Mouse (Mus musculus) heart, embryonic 15.5 days (tissue): Measurements from ENCODE around the gene Ntrk3. TPM values are rescaled to one million over a fixed set of nuclear protein-coding genes. Genes with fewer than 3 reads are reported as not detected.

Experiments
- ATAC-seq: fragments of 200-750 bp; cut with Nextera tagmentation; replicated peaks from 2 replicates; pipeline ENCODE4 v1.8.0; 2017; ENCODE audit warnings: low read depth, moderate TSS enrichment; ENCODE audit not compliant: insufficient number of reproducible peaks, insufficient read depth, low FRiP score
- H3K27ac ChIP-seq: fragments of 300-500 bp; sonication (generic); 2 replicates; pipeline ENCODE4 v1.5.1; 2015; ENCODE audit warnings: mild to moderate bottlenecking, inconsistent platforms
- H3K27me3 ChIP-seq: fragments of 300-500 bp; sonication (generic); 2 replicates; pipeline ENCODE4 v1.6.1; 2015; ENCODE audit warnings: inconsistent platforms
- H3K36me3 ChIP-seq: fragments of 300-500 bp; sonication (generic); 2 replicates; pipeline ENCODE4 v1.6.1; 2015; ENCODE audit warnings: mild to moderate bottlenecking, inconsistent platforms
- H3K4me1 ChIP-seq: fragments of 300-500 bp; sonication (generic); replicated peaks from 2 replicates; pipeline ENCODE4 v1.6.1; 2015; ENCODE audit warnings: inconsistent platforms
- H3K4me2 ChIP-seq: fragments of 300-500 bp; sonication (generic); 2 replicates; pipeline ENCODE4 v1.6.1; 2015; ENCODE audit warnings: inconsistent platforms, mild to moderate bottlenecking, moderate library complexity
- H3K4me3 ChIP-seq: fragments of 300-500 bp; sonication (generic); 2 replicates; pipeline ENCODE4 v1.5.1; 2015; ENCODE audit warnings: mild to moderate bottlenecking, inconsistent platforms
- H3K9ac ChIP-seq: fragments of 300-500 bp; sonication (generic); 2 replicates; pipeline ENCODE4 v1.6.1; 2015; ENCODE audit warnings: mild to moderate bottlenecking, inconsistent platforms
- H3K9me3 ChIP-seq: fragments of 300-500 bp; sonication (generic); replicated peaks from 2 replicates; pipeline ENCODE4 v1.6.1; 2016; ENCODE audit warnings: inconsistent platforms
- WGBS: fragments of 180-500 bp; shearing (Covaris S2); methylation state at CpG from one replicate; pipeline ENCODE4 v1.1.7; 2015; ENCODE audit warnings: mixed read lengths; 5-methylcytosine and 5-hydroxymethylcytosine counted together
- polyA plus RNA-seq: library from polyadenylated mRNA; unstranded; fragments of >200 nt; fragmentation: Nextera tagmentation; extraction: Ambion mirVana; gene quantifications from 2 replicates; pipeline ENCODE4 v1.2.1, GENCODE M21; 2015

Gene Ntrk3
- polyA plus RNA-seq, 1 experiment from 2014 or later, result 1.6 TPM

DNA sequence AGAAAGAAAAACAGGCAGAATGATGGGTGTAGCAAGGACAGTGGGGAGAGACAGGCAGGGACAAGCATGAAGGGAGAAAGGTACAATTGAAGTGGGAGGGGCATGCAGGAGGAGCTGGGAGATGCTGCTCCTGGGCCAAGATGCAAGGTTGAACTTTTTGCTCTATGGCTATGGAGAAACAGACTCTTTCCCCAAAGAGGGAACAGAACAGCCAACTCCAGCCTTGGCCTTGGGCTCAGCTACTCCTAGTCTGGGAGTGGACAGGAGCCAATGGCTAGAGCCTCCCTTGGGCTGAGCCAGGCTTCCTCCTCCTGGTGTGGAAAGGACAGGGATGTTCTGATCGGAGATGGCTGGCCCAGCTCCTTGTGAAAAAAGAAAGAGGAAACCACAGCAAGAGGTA, 145.6 kb downstream of the Ntrk3 start:
- H3K9me3 ChIP-seq, result no peaks in the 10 kb centered on the region
- H3K4me2 ChIP-seq, result no peak overlapping the region
- no peaks in the 10 kb centered on the region for H3K36me3 ChIP-seq
- 44% methylated on average over 1 of the region's 1 CpGs for WGBS
- H3K9ac ChIP-seq, result no peak overlapping the region
- ATAC-seq, result no peak
- no peak overlapping the region for H3K27ac ChIP-seq
- H3K27me3 ChIP-seq, result peaks cover 30% of the 10 kb centered on the region
- no peaks in the 10 kb centered on the region for H3K4me1 ChIP-seq
- H3K4me3 ChIP-seq, result no peak overlapping the region

DNA sequence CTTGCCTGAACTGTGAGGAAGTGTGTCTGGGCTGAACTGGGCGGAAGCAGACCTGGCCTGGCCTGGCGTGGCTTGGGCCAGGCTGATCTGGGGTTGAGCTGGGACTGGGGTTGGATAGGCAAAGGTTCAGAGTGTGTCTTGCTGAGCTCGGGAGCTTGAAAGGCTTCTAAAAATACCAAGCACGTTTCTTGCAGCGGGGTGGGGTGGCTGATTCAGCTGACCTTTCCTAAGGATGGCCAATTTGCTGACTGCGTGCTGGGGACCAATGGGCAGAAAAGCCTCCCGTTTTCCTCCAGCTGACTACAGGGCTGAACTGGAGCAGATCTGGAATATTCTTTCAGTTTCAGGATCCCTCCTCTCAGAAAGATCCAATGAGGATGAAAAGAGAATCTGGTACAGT, 148.0 kb downstream of the Ntrk3 start:
- no peak overlapping the region for H3K9ac ChIP-seq
- H3K36me3 ChIP-seq, result no peaks in the 10 kb centered on the region
- no peak overlapping the region for H3K4me2 ChIP-seq
- H3K27ac ChIP-seq, result no peak overlapping the region
- no peaks in the 10 kb centered on the region for H3K4me1 ChIP-seq
- peaks cover 36% of the 10 kb centered on the region for H3K27me3 ChIP-seq
- 46% methylated on average over 7 of the region's 7 CpGs for WGBS
- H3K4me3 ChIP-seq, result no peak overlapping the region
- H3K9me3 ChIP-seq, result no peaks in the 10 kb centered on the region
- no peak for ATAC-seq

DNA sequence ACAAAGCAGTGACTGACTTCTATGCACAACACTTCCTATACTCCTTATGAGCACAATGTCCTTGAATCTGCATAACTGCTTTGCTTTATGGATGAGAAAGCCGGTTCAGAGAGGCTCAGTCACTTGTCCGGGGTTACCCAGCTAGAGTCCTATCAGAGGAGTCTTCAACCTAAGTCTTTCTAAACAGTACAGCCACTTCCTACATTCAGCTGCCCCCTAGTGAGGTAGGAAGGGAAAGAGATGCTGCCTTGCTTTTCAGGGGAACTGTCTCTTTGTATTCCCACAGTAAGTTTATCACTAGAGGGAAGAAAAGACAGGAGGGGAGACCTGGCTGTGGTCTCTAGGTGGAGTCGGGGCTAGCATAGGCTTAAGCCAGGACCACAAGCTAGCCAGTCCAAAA, 151.0 kb downstream of the Ntrk3 start:
- Histone ChIP-seq H3K4me1 (no peaks in the 10 kb centered on the region), H3K36me3 (no peaks in the 10 kb centered on the region), H3K27me3 (peaks cover 59% of the 10 kb centered on the region), H3K27ac (no peak overlapping the region), H3K4me2 (no peak overlapping the region), H3K9me3 (no peaks in the 10 kb centered on the region), H3K9ac (no peak overlapping the region), H3K4me3 (no peak overlapping the region)
- ATAC-seq, result no peak
- WGBS, result 22% methylated on average over 3 of the region's 3 CpGs

DNA sequence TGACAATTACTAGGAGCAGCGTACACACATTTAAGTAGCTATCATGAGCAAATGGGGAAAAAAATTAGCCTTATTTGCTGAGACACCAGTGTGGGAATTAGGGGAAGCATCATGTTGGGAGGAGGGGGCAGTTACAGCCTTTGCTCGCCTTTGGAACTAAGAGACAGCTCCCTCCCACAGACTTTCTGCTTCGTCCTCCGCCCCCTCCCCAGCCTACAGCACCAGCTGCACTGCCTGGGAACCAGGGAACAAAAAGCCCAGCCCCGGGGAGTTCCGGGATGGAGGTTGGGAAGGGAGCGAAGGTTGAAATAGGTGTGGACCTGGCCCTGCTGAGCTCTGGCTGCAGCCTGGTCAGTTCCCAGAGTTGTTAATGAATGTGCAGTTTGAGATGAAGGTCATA, 151.9 kb downstream of the Ntrk3 start:
- H3K4me3 ChIP-seq, result no peak overlapping the region
- 47% methylated on average over 7 of the region's 7 CpGs for WGBS
- peaks cover 67% of the 10 kb centered on the region for H3K27me3 ChIP-seq
- no peak overlapping the region for H3K9ac ChIP-seq
- H3K4me1 ChIP-seq, result no peaks in the 10 kb centered on the region
- no peak overlapping the region for H3K27ac ChIP-seq
- no peak overlapping the region for H3K4me2 ChIP-seq
- no peaks in the 10 kb centered on the region for H3K9me3 ChIP-seq
- H3K36me3 ChIP-seq, result no peaks in the 10 kb centered on the region
- no peak for ATAC-seq

DNA sequence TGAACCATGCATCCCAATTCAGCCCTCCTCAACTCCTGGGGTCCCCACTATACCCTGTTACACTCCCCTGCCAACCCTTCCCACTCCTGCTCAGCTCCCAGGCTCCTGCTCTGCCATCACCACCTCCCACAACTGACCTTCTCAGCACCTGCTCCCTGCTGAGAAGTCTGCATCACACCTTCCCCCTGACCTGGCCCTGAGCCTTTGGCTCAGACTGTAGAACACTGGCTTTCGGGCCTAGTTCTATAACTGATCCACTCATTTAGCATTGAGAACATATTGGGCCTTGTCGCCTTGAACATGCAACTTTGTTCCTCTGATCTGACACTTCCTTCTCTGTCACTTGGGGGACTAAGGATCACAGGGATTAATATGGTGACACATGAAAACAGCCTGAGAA, 152.9 kb downstream of the Ntrk3 start:
- WGBS, result 67% methylated on average over 2 of the region's 2 CpGs
- H3K9ac ChIP-seq, result no peak overlapping the region
- no peak for ATAC-seq
- no peak overlapping the region for H3K4me2 ChIP-seq
- no peaks in the 10 kb centered on the region for H3K9me3 ChIP-seq
- H3K27me3 ChIP-seq, result peaks cover 77% of the 10 kb centered on the region
- no peak overlapping the region for H3K27ac ChIP-seq
- no peak overlapping the region for H3K4me3 ChIP-seq
- H3K4me1 ChIP-seq, result no peaks in the 10 kb centered on the region
- no peaks in the 10 kb centered on the region for H3K36me3 ChIP-seq

DNA sequence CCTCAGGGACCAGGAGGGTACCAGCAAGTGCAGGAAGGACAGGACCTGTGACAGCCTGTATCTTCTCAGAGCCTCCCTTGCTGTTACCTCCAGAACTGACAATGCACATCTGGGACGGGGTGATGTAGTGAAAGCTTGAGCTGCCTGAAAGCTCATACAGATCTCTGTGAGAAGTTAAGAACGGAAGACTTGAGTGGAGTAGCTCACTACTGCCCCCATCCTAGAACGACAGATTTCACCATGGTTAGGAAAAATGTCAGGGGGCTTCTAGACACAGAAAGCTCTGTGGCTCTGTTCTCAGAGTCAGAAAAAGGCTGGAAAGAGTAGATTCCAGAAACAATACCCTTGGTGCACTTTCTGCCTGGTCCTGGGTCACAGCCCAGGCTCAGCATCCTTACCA, 153.3 kb downstream of the Ntrk3 start:
- 6% methylated on average over 3 of the region's 3 CpGs for WGBS
- peaks cover 82% of the 10 kb centered on the region for H3K27me3 ChIP-seq

GRCm38 (mm10) chr7:78583678-78584077, 154.1 kb downstream of the Ntrk3 start:
- no peak overlapping the region for H3K4me3 ChIP-seq
- no peaks in the 10 kb centered on the region for H3K36me3 ChIP-seq
- H3K9ac ChIP-seq, result no peak overlapping the region
- H3K27ac ChIP-seq, result no peak overlapping the region
- ATAC-seq, result no peak
- H3K27me3 ChIP-seq, result peaks cover 90% of the 10 kb centered on the region
- no peaks in the 10 kb centered on the region for H3K9me3 ChIP-seq
- H3K4me1 ChIP-seq, result peaks cover 11% of the 10 kb centered on the region
- no peak overlapping the region for H3K4me2 ChIP-seq
- WGBS, result 33% methylated on average over 6 of the region's 6 CpGs

More for the DNA sequence above, 153.3 kb downstream of the Ntrk3 start:
- peaks cover 3% of the 10 kb centered on the region for H3K4me1 ChIP-seq
- no peak overlapping the region for H3K27ac ChIP-seq
- no peak overlapping the region for H3K4me3 ChIP-seq
- no peak overlapping the region for H3K4me2 ChIP-seq
- no peaks in the 10 kb centered on the region for H3K9me3 ChIP-seq
- ATAC-seq, result no peak
- no peak overlapping the region for H3K9ac ChIP-seq
- no peaks in the 10 kb centered on the region for H3K36me3 ChIP-seq

DNA sequence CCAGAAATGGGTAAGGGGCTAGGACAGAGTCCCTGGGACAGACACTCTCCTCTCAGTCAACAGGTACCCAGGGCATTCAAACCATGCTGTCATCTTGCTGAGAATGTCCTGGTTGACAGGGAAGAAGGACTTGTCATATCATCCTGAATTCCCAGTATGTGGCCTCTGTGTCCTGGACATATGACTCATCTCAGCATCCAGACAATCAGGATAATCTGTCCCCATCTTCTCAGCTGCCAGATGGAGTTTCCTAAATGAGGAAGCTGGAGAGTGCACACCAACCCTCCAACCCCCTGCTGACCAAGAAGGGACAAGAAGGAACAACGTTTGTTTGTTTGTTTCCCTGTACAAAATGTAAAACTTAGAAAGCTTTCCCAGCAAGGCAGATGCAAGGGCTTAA, 156.5 kb downstream of the Ntrk3 start:
- Histone ChIP-seq H3K9ac (no peak overlapping the region), H3K4me2 (no peak overlapping the region), H3K9me3 (no peaks in the 10 kb centered on the region), H3K36me3 (no peaks in the 10 kb centered on the region), H3K4me1 (peaks cover 22% of the 10 kb centered on the region), H3K4me3 (no peak overlapping the region), H3K27me3 (peaks cover 97% of the 10 kb centered on the region), H3K27ac (no peak overlapping the region)
- WGBS, result 24% methylated on average over 1 of the region's 1 CpGs
- ATAC-seq, result no peak

DNA sequence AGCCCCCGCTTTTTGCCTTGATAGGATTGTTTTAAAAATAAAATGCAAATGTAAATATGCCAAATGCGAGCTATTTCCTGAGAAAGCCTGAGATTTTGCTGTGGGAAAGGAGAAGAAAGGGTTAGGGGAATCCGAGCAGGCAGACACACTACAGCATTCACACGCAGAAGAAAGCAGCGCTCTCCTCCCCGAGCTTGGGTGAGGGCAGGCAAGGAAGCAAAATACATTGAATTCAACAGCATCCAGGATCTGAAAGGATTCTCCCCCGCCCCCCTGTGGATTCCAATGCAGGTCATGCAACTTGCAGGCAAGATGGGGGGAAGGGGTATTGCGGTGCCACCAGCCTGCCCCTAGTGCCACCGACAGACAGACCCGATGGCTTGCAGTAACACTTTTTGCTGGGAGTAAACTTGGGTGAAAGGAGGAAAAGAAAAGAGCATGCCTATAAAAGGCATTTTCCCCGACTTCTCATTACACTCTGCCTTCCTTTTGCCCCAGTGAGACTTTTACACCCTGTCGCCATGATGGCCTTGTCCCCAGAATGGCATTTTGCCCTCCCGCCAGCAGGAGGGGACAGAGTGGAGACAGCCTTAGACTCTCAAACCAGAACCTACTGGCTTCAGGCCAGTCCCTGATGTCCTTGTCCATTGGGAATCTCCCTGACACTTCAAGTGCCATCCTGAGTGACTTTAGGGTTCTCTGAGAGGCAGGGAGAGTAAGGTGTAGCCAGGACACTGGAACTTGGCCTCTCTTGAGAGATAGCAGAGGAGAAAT, 158.2 kb downstream of the Ntrk3 start:
- Histone ChIP-seq H3K9ac (no peak overlapping the region), H3K27ac (no peak overlapping the region), H3K27me3 (peaks cover 98% of the 10 kb centered on the region), H3K4me1 (peaks cover 22% of the 10 kb centered on the region), H3K4me2 (peak overlapping the region; percentile 92), H3K9me3 (no peaks in the 10 kb centered on the region), H3K4me3 (peak overlapping the region; percentile 57), H3K36me3 (no peaks in the 10 kb centered on the region)
- 4% methylated on average over 13 of the region's 13 CpGs for WGBS
- ATAC-seq, result no peak

GRCm38 (mm10) chr7:78578461-78579359, 159.1 kb downstream of the Ntrk3 start:
- Histone ChIP-seq H3K9ac (peak overlapping the region; percentile 31), H3K4me1 (peaks cover 22% of the 10 kb centered on the region), H3K27me3 (peaks cover 96% of the 10 kb centered on the region), H3K36me3 (no peaks in the 10 kb centered on the region), H3K27ac (no peak overlapping the region), H3K4me2 (peak overlapping the region; percentile 92), H3K4me3 (peak overlapping the region; percentile 57), H3K9me3 (no peaks in the 10 kb centered on the region)
- under 1% methylated on average over 61 of the region's 66 CpGs for WGBS
- ATAC-seq, result no peak

DNA sequence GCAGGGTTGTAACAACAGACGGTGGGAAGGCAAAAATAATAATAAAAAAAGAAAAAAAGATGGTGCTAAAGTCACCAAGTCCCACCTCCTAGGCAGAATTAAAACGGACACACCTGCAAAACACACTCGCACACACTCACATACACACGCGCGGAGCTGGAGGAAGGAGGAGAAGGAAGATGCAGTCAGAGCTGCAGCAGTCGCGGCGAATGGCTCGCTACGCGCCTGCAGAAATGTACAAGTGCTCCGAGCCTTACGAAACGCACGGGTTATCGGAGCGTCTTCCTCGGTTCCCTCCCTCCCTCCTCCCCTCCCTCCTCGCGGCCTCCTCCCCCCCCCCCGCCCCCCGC, 159.7 kb downstream of the Ntrk3 start:
- ATAC-seq, result no peak
- H3K4me1 ChIP-seq, result peaks cover 22% of the 10 kb centered on the region
- no peak overlapping the region for H3K27ac ChIP-seq
- no peaks in the 10 kb centered on the region for H3K36me3 ChIP-seq
- no peak overlapping the region for H3K9ac ChIP-seq
- H3K9me3 ChIP-seq, result no peaks in the 10 kb centered on the region
- H3K4me2 ChIP-seq, result peak overlapping the region; percentile 92
- H3K27me3 ChIP-seq, result peaks cover 90% of the 10 kb centered on the region
- peak overlapping the region; percentile 57 for H3K4me3 ChIP-seq
- WGBS, result 2% methylated on average over 18 of the region's 23 CpGs
